Mouse (Mus musculus): ENCODE measurements at regions not wholly inside any gene's neighbourhood (a gene's known extent, or its start where the extent isn't known, plus 50 kb on each side); places are given as distances from the start of the nearest gene placed in this dataset.

DNA sequence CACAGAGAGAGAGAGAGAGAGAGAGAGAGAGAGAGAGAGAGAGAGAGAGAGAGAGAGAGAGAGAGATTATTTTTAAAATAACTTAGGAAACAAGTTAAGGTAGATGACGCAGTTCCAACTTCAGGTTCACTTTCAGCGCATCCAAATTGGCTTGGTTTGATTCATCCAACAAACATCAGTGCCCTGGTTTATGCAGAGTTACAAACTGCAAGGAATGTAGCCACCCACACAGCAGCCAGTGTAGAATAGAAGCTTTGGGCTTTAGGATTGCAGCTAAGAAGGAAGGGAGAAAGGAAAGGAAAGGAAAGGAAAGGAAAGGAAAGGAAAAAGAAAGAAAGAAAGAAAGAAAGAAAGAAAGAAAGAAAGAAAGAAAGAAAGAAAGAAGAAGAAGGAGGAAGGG, 56.9 kb upstream of the Akap13 start:
- intact Hi-C loops (cut with DNase I): loop anchor here (5.0 kb wide), 1 partner anchor 159 kb away; no protein-coding TSS in a partner anchor

DNA sequence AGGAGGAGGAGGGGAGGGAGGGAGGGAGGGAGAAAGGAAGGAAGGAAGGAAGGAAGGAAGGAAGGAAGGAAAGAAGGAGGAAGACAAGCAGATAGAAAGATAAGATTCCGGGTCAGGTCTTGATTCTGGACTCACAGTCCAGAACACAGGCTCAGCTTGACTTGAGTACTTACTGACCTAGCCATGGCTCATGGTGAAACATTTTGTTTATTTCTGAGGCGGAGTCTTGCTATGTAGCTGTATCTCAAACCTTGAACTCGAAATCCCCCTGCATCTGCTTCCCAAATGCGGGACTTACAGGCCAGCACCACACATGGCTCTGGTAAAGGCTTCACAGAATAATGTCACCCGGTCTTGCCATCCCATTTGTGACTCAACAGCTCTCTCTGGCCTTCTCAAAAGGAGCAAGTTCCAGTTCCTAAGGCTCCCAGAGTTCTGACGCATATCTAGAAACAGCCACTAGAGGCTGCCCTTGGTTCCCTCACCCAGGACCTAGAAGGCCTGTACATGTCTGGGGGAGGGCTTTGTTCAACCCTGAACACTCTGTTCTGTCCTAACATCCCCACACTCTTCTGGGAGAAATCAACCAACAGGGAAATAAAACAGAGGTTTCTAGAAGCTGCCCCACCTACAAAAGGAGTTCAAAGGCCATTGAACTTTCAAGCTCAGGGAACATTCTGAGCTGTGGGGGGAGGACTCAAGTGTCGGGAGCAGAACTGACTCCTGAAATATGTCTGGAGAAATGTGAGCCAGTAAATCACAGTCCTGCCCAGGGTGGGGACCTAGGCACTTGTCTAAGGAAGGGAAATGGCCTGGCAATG, 56.2 kb upstream of the Akap13 start:
- intact Hi-C loops (cut with DNase I): loop anchor here (5.0 kb wide), 1 partner anchor 158 kb away; no protein-coding TSS in a partner anchor

DNA sequence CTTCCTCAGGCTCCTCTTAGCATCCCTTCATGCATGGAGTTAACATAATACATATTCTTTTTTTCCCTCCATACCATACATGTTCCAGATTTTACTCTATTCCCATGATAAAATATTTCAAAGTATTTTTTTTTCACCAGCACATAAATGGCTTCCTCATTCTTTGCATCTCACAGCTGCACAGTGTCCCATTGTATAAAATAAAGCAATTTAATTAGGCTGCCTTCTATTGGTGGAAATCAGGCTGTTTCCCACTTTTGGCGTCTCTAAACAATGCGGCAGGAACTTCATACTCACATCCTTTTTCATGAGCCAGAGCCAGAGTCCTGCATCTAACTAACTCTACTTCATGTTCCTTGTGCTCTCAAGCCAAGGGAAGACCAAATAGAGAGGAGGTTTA, 54.9 kb upstream of the Akap13 start:
- intact Hi-C loops (cut with DNase I): no loop called here

DNA sequence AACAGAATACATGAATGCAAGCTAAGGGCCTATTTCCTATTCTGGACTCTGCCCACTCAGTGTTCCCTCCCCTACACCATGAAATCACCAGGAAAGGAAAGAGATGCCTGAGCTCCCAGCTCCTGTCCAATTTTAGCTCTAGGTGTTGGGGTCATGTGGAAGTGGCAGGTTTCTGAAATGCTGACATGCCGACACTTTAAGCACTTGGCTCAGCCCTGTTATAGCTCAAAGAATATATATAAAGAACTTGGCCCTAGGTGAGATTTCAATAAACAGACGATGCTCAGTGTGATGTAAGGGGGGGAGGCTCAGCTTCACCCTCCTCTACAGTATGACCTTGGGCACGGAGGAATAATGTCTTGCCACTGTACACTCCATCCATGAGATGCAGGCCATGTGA, 50.4 kb upstream of the Akap13 start:
- intact Hi-C loops (cut with DNase I): no loop called here
